Mouse (Mus musculus) mesoderm, embryonic 11.5 days (tissue): ENCODE measurements at regions not wholly inside any gene's neighbourhood (a gene's known extent, or its start where the extent isn't known, plus 50 kb on each side); places are given as distances from the start of the nearest gene placed in this dataset.

ENCODE experiments used
- DNase-seq: peaks from one replicate; pipeline ENCODE4 v3.0.0-alpha.2; 2012; ENCODE audit warnings: low read depth, low spot score

DNA sequence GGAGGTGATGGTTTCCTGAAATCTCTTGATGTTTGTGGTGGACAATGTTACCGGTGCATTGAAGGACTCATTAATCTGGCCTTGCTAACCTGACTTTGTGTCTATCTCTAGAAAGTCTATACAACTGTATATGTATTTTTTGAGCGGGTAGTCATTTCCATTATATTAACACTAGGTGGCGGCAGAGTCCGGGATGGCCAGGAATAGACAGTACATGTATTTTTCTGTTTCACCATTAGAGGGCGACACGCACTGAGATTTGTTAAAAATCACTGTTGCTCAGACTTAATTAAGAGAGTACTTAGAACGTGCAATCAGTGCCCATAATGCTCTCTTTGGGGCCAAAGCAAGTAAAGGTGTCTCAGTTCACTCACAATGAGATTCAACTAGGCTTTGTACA, 146.1 kb upstream of the Il1rapl2 start:
- DNase-seq: peak; percentile 4
